Mouse (Mus musculus): ENCODE data around the gene Pknox2.

The Pknox2 gene

GRCm38 (mm10) chr9:37051669-37052068 lies 95.5 kb downstream of the Pknox2 start:
- no peak for DNase-seq (ENCODE audit: low spot score in 2 of 2)

GRCm38 (mm10) chr9:37047490-37047889 lies 99.7 kb downstream of the Pknox2 start:
- DNase-seq (ENCODE audit: low spot score in 2 of 2): no peak

DNA sequence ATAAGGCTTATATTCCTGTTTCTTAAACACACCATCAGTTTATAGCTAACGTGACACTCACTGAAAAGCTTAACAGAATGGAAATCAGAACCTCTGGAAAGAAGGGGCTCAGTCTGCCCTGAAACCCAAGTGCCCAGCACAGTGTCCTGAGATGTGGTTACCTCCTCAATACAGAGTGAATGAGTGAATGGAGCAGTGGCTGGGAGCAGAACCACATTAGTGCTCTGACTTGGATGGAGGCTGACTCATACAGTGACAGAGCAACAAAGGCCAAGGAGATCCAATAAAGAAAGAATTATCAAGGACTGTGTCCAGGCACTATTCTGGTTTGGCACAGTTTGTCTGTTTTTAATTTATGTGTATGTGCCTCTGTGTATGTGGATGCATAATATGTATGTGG lies 101.3 kb downstream of the Pknox2 start:
- DNase-seq (ENCODE audit: low spot score in 2 of 2): no peak

DNA sequence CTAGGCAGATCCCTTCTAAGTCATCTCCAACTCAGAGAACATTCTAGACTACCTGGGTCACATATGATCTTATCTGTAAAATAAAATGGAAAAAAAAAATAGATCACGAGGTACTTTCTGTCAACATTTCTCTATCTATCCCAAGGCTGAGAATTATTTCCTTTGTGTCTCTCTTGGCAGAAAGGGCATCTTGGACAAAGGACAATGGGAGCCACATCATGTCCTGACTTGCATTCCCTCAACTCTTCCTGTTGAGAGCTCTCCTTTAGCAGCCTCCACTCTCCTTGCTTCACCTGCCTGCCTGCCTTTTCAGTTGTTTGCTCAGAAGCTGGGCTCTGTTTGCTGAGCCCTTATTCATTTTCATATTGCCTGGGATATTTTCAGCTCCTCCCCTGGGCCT lies 103.0 kb downstream of the Pknox2 start:
- DNase-seq (ENCODE audit: low spot score in 2 of 2): no peak

DNA sequence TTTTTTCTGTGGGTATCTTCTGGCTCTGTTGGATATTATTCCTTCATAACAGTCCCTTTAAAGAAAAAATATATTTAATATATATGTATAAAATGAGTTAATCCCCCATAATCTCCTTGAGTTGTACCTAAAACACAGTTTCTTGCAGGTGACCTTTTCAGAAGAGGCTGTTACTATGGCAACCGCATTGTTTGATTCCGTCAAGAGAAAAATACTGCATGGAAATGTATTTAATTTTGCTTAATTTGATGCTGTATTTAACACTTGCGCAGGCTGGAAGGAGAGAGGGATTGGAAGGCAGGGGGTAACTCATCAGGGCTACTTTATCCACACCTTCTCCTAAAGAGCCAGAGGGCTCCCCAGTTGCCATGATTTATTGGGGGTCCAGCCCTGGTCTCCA lies 108.3 kb downstream of the Pknox2 start:
- DNase-seq (ENCODE audit: low spot score in 2 of 2): no peak

- no peak for DNase-seq (ENCODE audit: low spot score in 2 of 2)
These were observed 108.8 kb downstream of the Pknox2 start for GRCm38 (mm10) chr9:37038445-37038844.

GRCm38 (mm10) chr9:37037405-37037804 lies 109.8 kb downstream of the Pknox2 start:
- no peak for DNase-seq (ENCODE audit: low spot score in 2 of 2)

DNA sequence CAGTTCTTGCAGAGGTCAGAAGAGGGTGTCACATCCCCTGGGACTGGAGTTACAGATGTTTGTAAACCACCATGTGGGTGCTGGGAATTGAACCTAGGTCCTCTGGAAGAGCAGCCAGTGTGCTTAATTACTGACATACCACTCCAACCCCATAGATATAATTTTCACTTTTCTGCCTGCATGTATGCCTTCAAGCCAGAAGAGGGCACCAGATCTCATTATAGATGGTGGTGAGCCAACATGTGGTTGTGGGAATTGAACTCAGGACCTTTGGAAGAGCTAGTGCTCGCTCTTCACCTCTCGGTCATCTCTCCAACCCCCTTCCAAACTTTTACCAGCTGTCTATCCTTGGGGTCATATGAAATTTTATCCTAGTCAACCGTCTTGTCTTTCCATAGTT lies 112.0 kb downstream of the Pknox2 start:
- DNase-seq (ENCODE audit: low spot score in 2 of 2): no peak

DNA sequence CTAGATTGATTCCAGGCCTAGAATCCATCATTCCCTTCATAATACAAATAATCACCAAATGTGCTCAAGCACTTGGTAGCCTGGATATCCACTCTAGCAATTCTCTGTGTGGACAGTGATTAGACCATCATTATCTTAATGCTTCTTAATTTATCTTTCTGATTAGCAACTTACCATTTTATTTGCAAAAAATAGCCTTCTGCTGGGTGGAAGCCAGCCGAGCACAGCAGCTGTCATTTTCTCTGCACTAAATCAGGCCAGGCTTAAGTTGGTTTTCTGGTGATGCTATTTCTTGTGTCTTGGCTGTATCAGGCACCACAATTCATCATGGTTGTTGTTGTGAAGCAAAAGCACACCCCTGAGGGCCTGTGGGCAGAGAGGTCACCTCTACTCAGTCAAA lies 112.9 kb downstream of the Pknox2 start:
- no peak for DNase-seq (ENCODE audit: low spot score in 2 of 2)

DNA sequence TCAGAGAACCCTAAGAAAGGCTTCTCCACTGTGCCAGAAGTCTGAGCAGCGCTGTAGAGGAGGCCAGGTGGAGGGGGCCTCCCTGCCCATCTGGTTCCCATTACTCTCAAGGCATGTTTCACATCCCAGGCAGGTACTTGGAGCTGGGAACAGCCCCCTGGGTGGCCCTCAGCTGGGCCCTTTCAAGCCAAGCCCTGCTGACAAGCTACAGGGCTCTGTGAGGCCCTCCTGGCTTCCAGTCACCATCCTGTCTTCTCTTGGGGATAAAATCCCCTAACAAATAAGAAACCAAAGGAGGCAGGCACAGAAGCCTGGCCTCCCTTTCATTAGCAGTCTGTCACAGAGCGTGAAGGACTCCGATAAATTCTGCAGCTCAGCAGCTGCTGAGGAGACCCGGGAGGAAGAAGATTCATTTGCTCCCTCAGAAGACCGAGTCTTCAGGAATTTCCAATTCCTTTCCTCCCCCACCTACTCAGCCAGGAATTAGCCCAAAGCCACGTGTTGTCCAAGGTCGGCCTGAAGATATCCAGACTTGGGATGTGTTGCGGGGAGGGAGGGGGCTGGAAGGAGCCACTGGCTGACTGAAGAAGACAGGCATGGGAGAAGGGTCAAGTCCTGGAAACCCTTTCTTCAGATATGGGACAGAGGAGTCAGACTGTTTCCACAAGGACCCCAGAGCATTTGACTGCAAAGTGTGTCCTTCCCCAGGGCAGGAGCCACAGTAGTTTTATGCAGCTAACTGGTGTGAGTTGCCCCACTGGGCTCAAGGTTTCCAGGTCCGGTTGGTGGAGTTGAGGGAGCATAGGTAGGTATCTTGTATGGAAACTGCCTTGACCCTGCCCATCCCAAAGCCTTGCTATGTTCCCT lies 116.6 kb downstream of the Pknox2 start:
- no peak for DNase-seq (ENCODE audit: low spot score in 2 of 2)

- DNase-seq (ENCODE audit: low spot score in 2 of 2): no peak
These were observed 117.3 kb downstream of the Pknox2 start for GRCm38 (mm10) chr9:37029811-37030346.

- DNase-seq (ENCODE audit: low spot score in 2 of 2): no peak
These were observed 119.2 kb downstream of the Pknox2 start for GRCm38 (mm10) chr9:37027825-37028575.

GRCm38 (mm10) chr9:37025913-37026312 lies 121.3 kb downstream of the Pknox2 start:
- DNase-seq (ENCODE audit: low spot score in 2 of 2): no peak

GRCm38 (mm10) chr9:37021586-37022230 lies 125.5 kb downstream of the Pknox2 start:
- no peak for DNase-seq (ENCODE audit: low spot score in 2 of 2)

DNA sequence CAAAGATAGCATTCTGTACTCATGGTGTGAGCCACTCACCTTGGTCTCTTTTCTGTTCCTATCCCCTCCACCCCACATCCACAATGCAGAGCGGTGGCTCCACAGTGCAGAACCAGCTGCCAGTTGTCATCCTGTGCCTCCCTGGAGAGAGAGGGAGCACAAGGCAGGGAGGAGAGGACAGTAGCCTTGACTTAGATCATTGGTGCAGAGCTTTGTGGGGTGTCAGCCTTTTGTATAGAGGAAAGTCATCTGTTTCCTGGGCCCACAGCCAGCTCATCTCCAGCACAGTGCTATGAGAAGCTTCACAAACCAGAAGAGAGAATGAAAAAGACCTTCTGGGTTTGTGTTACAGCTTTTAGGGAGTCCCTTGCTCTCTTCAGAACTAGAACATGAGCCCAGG lies 129.1 kb downstream of the Pknox2 start:
- DNase-seq (ENCODE audit: low spot score in 2 of 2): no peak

DNA sequence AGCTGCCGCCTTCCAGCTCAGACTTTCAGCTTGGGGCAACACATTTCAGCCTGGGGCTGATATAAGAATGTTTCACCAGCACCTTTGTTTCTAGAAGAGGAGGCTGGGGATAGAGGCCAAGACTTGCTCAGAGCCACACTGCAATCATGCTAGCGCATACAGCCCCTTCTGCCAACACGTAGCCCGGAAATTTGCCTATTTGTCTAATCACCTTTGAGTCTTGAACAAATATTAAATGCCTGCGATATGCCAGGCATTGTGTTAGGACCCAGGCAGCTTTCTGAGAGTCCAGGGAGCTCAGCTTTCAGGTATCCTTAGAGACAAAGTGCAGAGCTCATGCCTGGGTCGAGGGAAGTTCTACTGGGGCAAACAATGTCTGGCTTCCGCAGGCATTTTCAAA lies 130.0 kb downstream of the Pknox2 start:
- no peak for DNase-seq (ENCODE audit: low spot score in 2 of 2)

- DNase-seq (ENCODE audit: low spot score in 2 of 2): no peak
These were observed 131.0 kb downstream of the Pknox2 start for GRCm38 (mm10) chr9:37016165-37016564.

GRCm38 (mm10) chr9:37013565-37013964 lies 133.6 kb downstream of the Pknox2 start:
- DNase-seq (ENCODE audit: low spot score in 2 of 2): no peak

DNA sequence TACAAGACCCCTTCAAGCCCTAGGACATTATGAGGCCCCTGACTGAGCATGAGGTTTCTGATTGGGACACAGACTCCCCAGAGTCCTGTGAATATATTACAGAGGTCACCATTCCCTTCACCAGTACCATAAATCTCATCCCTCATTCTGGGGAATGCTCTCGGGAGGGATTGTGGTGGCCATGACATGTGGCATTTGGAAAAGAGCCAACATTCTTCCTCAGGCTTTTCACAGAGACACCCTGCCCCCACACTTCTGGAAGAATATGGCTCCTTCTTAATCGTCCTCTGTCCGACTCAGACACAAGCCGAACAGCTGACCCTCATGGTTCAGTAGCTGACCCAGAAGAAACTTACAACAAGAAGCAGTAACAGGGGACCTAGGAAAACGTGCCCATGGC lies 139.1 kb downstream of the Pknox2 start:
- no peak for DNase-seq (ENCODE audit: low spot score in 2 of 2)

DNA sequence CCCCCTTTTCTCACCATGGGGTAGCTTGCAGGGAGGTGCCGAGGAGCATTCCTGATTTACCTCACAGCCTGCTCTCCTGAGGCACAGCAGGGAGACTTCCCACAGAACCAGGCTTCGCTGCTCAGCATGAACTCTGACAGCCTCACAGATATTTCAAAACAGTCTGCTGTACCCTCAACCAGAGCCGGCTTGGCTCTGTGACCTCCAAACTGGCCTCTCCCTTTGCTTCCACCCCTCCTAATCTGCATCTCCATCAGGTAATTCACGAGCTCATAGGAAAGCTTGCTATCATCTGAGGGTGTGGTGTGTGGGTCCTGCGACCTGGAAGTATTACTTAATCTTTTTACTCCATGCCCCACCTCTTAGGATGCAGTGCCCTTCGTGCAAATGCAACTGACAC lies 142.5 kb downstream of the Pknox2 start:
- no peak for DNase-seq (ENCODE audit: low spot score in 2 of 2)

DNA sequence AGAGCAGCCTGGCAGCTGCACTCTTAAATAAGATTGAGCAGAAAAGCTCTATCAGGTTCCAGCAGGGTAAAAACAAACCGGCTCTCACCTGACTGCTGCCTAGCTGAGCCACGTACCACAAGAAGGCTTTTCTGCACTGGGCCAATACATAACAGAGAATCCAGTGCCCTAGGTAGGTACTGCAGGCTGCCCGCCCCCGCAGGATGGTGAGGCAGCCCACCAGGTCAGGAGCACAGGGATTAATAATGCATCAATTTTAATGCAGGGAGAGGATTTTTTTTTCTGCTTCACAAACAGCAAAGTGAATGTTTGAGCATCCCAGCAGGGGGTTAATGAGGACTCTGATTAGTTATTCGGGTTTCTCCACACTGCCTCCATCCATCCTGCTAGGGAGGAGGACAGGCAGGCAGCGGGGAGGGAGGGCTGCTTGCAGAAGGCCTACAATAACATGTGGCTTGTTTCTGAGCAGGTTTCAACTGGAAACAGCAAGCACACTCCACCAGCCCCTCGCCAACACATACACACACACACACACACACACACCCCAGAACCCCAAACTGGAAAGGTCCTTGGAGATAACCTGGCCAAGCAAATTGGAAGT lies 145.2 kb downstream of the Pknox2 start:
- DNase-seq (ENCODE audit: low spot score in 2 of 2): no peak

GRCm38 (mm10) chr9:36999393-36999792 lies 147.8 kb downstream of the Pknox2 start:
- DNase-seq (ENCODE audit: low spot score in 2 of 2): no peak

Measured in thymus, postnatal 10 days (tissue).